Mouse (Mus musculus): ENCODE measurements around the gene Tas1r3.

DNA sequence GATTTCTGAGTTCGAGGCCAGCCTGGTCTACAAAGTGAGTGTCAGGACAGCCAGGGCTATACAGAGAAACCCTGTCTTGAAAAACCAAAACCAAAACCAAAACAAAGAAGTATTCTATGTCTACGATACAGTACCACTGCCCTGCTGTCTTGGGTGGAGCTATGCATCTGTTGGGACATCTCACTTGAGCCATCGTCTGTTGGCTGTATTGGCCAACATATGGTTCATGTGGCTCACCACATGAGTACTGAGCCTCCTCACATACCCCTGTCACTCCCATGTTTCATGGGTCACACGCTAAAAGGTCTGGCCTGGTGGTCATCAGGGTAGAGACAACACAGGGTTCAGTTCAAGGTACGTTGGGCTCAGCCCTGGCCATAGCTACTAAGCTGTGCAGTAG is 23.2 kb upstream of the Tas1r3 start:
- TF ChIP-seq CTCF (conservative IDR thresholded peaks at IDR 0.05; ENCODE audit: low read length) (no peak), NANOG (IDR thresholded peaks at IDR 0.05; ENCODE audit: borderline replicate concordance, low read length) (no peak)
